Mouse (Mus musculus) megakaryocyte, adult 5-6 weeks (primary cell): Measurements from ENCODE around the gene Klf9. TPM values are rescaled to one million over a fixed set of nuclear protein-coding genes. Genes with fewer than 3 reads are reported as not detected.

Experiments used
- ATAC-seq: 2 replicates; pipeline ENCODE4 v1.8.0; 2016; ENCODE audit warnings: mild to moderate bottlenecking, inconsistent platforms; ENCODE audit not compliant: poor library complexity, severe bottlenecking
- total RNA-seq, 2 experiments: library from RNA; stranded (forward) in 1 of 2; stranded (reverse) in 1 of 2; fragments of 153-499, 151-499 nt in 1 of 2; fragments of 221-1000, 200-1000 nt in 1 of 2; gene quantifications; 2 replicates each; pipeline versions ENCODE4 v1.2.3 to v1.2.4; 2015 to 2017

The Klf9 gene
- total RNA-seq, 2 experiments from 2014 or later, result 6.2 to 7.0 TPM

GRCm38 (mm10) chr19:23214326-23214725 is 73.3 kb downstream of the Klf9 start:
- ATAC-seq, result no peak

Other genes starting within 250 kb of the Klf9 start
- gene Smc5, start 132.7 kb downstream of the Klf9 start, total RNA-seq (2015), result 39.9 and 50.6 TPM in 2 replicates
- 45.6 and 46.3 TPM in 2 replicates for gene Smc5, start 132.7 kb downstream of the Klf9 start, total RNA-seq (2017)